Mouse (Mus musculus) hindbrain, embryonic 10.5 days (tissue): ENCODE data around the gene Ltk. TPM values are rescaled to one million over a fixed set of nuclear protein-coding genes. Genes with fewer than 3 reads are reported as not detected.

ENCODE experiments used
- DNase-seq: peaks from one replicate; pipeline ENCODE4 v3.0.0-alpha.2; 2017; ENCODE audit warnings: low spot score
- H3K27ac ChIP-seq: fragments of 300-500 bp; sonication (generic); 2 replicates; pipeline ENCODE4 v1.5.1; 2016; ENCODE audit warnings: mild to moderate bottlenecking, moderate library complexity
- H3K27me3 ChIP-seq: fragments of 300-500 bp; sonication (generic); 2 replicates; pipeline ENCODE4 v1.6.1; 2016; ENCODE audit warnings: mild to moderate bottlenecking; ENCODE audit not compliant: poor library complexity, insufficient read depth, severe bottlenecking
- H3K36me3 ChIP-seq: fragments of 300-500 bp; sonication (generic); 2 replicates; pipeline ENCODE4 v1.6.1; 2016; ENCODE audit warnings: mild to moderate bottlenecking, moderate library complexity
- H3K4me1 ChIP-seq: fragments of 300-500 bp; sonication (generic); replicated peaks from 2 replicates; pipeline ENCODE4 v1.6.1; 2016; ENCODE audit warnings: mild to moderate bottlenecking
- H3K4me3 ChIP-seq: fragments of 300-500 bp; sonication (generic); 2 replicates; pipeline ENCODE4 v1.5.1; 2016; ENCODE audit warnings: mild to moderate bottlenecking, moderate library complexity
- H3K9me3 ChIP-seq: fragments of 300-500 bp; sonication (generic); 2 replicates; pipeline ENCODE4 v1.6.1; 2016; ENCODE audit warnings: mild to moderate bottlenecking, moderate library complexity
- WGBS: fragments of 180-500 bp; shearing (Covaris S2); methylation state at CpG from one replicate; pipeline ENCODE4 v1.1.7; 2016; 5-methylcytosine and 5-hydroxymethylcytosine counted together
- polyA plus RNA-seq: library from polyadenylated mRNA; unstranded; fragments of >200 nt; fragmentation: Nextera tagmentation; extraction: Ambion mirVana; gene quantifications from 2 replicates; pipeline ENCODE4 v1.2.1, GENCODE M21; 2016

Ltk gene
- polyA plus RNA-seq, 1 experiment from 2014 or later: not detected

DNA sequence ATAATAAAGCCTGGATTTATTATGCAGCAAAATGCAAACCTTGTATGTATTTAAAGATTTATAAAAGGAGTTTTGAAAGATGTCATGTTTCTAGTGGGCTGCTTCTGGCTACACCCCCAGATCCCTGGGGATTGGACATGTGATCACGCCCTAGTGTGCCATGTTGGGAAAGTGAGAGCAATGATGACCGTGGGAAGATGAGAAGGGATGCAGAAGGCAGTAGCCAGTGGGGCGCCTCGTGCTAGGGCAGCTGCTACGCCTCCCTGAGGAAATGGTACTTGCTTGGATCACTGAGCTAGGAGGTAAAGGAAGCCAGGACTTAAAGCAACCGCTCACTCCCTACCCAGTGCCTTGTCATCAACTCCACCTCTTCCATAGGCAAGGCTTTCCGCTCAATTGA is 12.7 kb downstream of the Ltk start:
- Histone ChIP-seq H3K36me3 (no peaks in the 10 kb centered on the region), H3K27ac (no peak overlapping the region), H3K4me1 (peaks cover 26% of the 10 kb centered on the region), H3K9me3 (no peaks in the 10 kb centered on the region), H3K27me3 (peaks cover 96% of the 10 kb centered on the region), H3K4me3 (no peak overlapping the region)
- WGBS: 78% methylated on average over 7 of the region's 7 CpGs
- no peak for DNase-seq

DNA sequence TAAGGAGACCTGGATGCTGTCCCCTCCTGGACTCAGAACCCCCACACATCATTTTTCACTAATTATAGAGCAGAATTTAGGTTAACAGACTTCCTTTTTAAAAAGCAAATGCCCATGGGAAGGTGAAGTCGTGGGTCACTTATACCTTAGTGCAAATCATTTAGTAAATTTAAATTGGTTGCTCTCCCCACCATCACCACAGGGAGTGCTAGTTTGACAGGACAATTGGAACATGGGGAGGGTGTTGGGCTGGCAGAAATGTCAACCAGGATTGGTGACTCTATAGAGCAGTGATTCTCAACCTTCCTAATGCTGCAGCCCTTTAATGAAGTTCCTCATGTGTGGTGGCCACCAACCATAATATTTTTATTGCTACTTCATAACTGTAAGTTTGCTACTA is 14.9 kb downstream of the Ltk start:
- Histone ChIP-seq H3K4me1 (peaks cover 48% of the 10 kb centered on the region), H3K4me3 (no peak overlapping the region), H3K36me3 (no peaks in the 10 kb centered on the region), H3K9me3 (no peaks in the 10 kb centered on the region), H3K27me3 (peaks cover 86% of the 10 kb centered on the region), H3K27ac (no peak overlapping the region)
- DNase-seq: no peak
- WGBS: 8% methylated on average over 1 of the region's 1 CpGs

DNA sequence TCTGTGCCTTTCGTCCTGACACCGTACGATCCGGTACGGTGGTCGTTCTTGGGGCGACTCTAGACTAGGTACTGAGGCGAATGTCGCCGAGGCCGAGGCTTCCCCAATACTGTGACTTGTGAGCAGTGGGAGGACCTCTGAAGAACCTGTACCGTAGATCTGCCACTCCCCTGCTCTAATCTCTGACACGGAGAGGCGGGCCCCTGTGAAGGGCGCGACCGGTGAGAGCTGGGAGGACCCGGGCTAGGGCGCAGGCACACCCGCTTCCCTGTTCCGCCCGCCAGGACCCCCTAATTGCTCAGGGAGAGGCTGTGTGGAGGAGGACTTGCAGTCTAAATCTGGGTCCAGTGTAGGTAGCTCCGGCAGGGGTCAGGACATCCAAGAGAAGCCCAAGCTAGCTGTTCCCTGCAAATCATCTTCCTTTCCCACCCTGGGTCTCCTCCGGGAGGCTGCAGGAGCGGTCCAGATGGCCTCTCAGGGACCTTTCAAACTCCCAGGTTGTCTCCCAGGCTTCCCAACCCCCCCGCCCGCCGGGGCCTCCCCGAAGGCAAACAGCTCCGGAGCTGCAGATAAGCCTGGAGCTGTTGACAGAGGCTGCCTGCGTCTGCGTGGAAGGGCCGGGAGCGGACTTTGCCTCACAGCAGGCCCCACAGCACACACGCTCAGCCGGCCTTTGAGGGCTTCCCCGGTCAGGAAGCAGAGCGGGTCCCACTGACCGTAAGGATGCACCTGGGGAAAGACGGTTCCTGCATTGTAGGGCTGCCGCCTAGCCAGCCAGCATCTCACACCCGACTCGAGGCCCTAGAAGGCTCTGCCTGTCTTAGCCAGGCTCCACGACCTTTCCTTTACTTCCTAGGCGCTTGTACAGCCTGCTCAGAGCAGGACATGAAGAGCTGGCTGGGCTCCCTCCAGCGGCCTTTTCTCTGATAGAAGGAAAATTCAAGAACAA is 15.8 kb downstream of the Ltk start:
- H3K36me3 ChIP-seq: no peaks in the 10 kb centered on the region
- peaks cover 50% of the 10 kb centered on the region for H3K4me1 ChIP-seq
- H3K4me3 ChIP-seq: peak overlapping the region; percentile 66
- peak; percentile 48 for DNase-seq
- 3% methylated on average over 46 of the region's 46 CpGs for WGBS
- H3K27ac ChIP-seq: no peak overlapping the region
- no peaks in the 10 kb centered on the region for H3K9me3 ChIP-seq
- peaks cover 86% of the 10 kb centered on the region for H3K27me3 ChIP-seq

DNA sequence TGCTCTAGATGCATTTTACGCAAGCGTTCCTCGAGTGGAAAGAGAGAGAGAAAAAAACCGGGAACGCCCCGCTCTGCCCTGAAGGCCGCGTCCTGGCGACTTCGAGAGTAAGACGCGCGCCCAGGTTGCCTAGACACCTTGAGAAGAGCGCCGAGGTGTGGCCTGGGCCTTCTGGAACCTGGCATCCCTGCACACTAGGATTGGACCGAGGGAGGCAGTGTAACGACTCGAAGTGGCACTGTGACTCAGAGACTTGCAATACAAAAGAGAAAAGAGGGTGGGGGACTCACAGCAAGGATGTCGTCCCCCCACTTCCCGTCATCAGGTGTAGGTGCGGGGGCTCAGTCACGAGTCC is 16.4 kb downstream of the Ltk start:
- no peak for DNase-seq

DNA sequence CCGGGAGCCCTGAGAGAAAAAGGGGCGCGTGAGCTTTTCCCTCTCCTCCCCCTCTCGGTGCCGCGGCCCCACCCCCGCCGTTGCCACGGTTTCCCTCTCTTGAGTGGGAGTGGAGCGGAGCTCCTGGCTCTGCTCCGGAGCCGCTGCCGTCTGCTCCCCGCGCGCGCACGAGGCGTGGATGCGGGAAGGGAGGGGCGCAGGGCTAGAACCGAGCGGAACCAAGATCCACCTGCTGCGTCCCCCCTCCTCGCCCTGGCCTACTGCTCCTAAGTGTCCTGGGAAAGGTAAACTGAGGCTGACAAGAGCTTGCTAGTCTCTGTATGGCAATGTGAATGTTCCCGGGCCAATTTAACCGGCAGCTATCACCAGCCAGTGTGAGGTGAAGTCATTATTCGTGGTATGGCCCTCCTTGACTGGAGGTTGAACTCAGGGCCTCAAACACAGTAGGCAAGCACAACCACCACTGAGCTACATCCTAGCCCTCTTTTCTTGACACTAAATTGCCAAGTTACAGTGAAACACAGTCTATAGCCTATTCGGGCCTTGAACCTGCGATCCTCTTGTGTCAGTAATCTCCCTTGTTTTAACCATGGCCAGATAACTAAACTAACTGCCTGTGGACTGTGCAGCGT is 16.9 kb downstream of the Ltk start:
- no peaks in the 10 kb centered on the region for H3K9me3 ChIP-seq
- H3K27ac ChIP-seq: peak overlapping the region; percentile 45; the same call in 1 of the 2 replicates
- no peaks in the 10 kb centered on the region for H3K36me3 ChIP-seq
- no peak for DNase-seq
- 8% methylated on average over 31 of the region's 31 CpGs for WGBS
- peak overlapping the region; percentile 66 for H3K4me3 ChIP-seq
- peaks cover 89% of the 10 kb centered on the region for H3K27me3 ChIP-seq
- peaks cover 50% of the 10 kb centered on the region for H3K4me1 ChIP-seq

More for the DNA sequence above, 16.4 kb downstream of the Ltk start:
- 4% methylated on average over 22 of the region's 22 CpGs for WGBS
- Histone ChIP-seq H3K4me1 (peaks cover 50% of the 10 kb centered on the region), H3K36me3 (no peaks in the 10 kb centered on the region), H3K27me3 (peaks cover 86% of the 10 kb centered on the region), H3K4me3 (peak overlapping the region; percentile 66), H3K9me3 (no peaks in the 10 kb centered on the region), H3K27ac (no peak overlapping the region)

DNA sequence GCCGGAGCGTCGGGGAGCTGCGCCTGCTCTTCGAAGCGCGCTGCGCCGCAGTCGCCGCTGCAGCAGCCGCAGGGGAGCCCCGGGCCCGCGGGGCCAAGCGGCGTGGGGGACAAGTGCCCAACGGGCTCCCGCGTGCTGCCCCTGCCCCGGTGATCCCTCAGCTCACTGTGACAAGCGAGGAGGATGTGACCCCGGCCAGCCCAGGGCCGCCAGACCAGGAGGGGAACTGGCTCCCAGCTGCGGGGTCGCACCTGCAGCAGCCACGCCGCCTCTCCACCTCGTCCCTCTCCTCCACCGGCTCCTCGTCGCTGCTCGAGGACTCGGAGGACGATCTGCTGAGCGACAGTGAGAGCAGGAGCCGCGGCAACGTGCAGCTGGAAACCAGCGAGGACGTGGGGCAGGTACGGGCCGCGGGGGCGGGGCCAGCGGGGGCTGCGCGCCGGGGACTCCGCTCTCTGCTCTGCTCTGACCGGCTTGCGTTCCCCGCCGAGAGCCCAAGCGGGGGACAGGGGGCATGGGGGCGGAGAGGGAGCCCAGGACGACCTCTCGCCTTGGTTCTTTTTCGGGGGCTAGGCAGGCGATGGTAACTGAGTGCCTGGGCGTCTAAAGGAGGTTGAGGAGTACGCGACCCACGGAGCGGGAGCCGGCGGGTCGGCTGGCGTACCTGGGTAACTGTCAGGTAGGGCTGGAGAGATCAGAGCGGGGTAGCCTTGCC is 17.6 kb downstream of the Ltk start:
- Histone ChIP-seq H3K9me3 (no peaks in the 10 kb centered on the region), H3K27me3 (peaks cover 83% of the 10 kb centered on the region)
- 1% methylated on average over 70 of the region's 70 CpGs for WGBS

DNA sequence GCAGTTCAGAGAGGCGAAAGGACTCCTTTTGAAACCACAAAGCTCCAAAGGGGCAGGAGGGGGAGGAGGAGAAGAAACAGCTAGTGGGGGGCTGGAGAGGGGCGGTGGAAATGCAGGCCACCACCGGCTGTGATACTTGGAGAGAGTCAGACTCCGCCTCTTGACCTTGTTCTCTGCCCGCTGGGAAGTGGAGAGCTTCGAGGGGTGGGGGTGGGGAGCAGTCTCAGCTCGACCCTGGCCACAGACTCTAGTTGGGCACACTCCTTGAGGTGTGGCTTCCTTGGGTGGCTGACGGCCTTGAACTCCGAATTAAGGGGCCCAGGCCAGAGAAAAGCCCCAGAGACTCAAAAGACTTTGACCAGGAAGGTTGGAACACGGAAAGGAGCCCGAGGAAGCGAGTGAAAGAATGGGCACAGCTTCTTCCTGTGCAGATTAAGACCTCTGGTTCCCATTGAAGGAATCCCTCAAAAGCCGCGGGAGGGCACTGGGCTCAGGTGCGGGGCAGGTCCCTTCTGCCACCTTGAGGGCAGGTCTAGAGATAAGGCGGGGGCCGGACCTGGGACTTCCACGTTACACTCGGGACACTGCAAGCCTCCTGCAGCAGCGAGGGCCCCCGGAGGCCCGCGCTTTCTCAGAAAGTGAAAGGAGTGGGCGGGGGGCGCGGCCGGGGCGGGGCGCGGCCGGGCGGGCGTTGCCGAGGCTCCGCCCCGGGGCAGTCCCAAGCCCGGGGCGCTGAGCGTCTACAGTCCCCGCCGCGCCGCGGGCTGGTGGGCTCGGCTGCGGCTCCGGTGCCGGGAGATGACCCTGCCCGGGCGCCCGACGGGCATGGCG is 18.4 kb downstream of the Ltk start, which contains the start of gene Itpka:
TSS of gene Itpka (plus strand) at position 757 of the 831 bp plus-strand sequence.
- H3K9me3 ChIP-seq: no peaks in the 10 kb centered on the region
- under 1% methylated on average over 53 of the region's 53 CpGs for WGBS
- H3K27ac ChIP-seq: peak within 1 kb of the TSS; percentile 91
- DNase-seq: peak; percentile 83
- peaks cover 54% of the 10 kb centered on the region for H3K4me1 ChIP-seq
- H3K27me3 ChIP-seq: peaks cover 83% of the 10 kb centered on the region
- H3K36me3 ChIP-seq: no peaks in the 10 kb centered on the region
- peak within 1 kb of the TSS; percentile 66 for H3K4me3 ChIP-seq

More for the DNA sequence above, 17.6 kb downstream of the Ltk start:
- peaks cover 50% of the 10 kb centered on the region for H3K4me1 ChIP-seq
- DNase-seq: no peak
- H3K4me3 ChIP-seq: peak overlapping the region; percentile 66
- H3K36me3 ChIP-seq: no peaks in the 10 kb centered on the region
- peak overlapping the region; percentile 91 for H3K27ac ChIP-seq

DNA sequence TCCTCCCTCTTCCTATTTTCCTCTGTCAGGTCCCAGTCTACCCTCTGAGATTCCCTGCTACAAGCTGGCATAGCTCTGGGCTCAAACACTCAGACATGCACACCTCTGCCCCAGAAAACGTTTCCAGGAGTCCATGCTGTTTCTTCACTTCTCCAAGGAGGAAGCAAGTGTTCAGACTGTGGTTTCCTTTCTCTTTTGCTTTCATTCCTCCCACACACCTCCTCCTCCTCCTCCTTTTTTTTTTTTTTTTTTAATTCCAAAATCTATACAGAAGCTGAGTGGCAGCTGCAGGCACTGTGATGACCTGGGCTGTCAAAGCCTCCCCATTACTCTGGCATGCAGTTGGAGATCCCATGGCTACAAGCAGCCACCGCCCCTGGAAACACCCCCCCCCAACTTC is 19.7 kb downstream of the Ltk start:
- Histone ChIP-seq H3K27ac (0 out of 2 replicates have a peak overlapping the region, but pooled peaks have one; percentile 91), H3K27me3 (peaks cover 80% of the 10 kb centered on the region), H3K4me3 (no peak overlapping the region), H3K36me3 (peaks cover 7% of the 10 kb centered on the region), H3K4me1 (peaks cover 54% of the 10 kb centered on the region), H3K9me3 (no peaks in the 10 kb centered on the region)
- no peak for DNase-seq
- WGBS: 17% methylated on average over 2 of the region's 2 CpGs

DNA sequence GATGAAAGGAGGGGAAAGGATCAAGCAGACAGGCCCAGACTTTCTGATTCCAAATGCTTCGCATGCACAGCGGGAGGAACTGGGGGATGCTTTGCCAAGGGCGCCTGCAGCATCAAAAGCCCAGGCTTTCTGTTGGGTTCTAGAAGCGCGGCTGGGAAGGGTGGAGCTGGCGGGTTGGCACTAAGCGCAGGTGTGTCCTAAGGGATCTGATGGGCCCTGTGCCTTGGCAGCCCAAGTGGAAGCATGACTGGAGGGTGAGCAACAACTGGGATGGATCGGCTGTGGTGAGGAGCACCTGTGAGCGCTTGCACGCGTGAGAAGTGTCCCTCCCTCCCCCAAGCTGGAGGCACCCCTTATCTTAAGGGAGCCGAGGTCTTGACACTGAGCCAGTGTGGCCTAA is 23.1 kb downstream of the Ltk start:
- Histone ChIP-seq H3K4me3 (no peak overlapping the region), H3K4me1 (peaks cover 24% of the 10 kb centered on the region), H3K36me3 (peaks cover 41% of the 10 kb centered on the region), H3K27ac (no peak overlapping the region), H3K27me3 (peaks cover 50% of the 10 kb centered on the region), H3K9me3 (no peaks in the 10 kb centered on the region)
- WGBS: 23% methylated on average over 12 of the region's 12 CpGs
- DNase-seq: no peak

DNA sequence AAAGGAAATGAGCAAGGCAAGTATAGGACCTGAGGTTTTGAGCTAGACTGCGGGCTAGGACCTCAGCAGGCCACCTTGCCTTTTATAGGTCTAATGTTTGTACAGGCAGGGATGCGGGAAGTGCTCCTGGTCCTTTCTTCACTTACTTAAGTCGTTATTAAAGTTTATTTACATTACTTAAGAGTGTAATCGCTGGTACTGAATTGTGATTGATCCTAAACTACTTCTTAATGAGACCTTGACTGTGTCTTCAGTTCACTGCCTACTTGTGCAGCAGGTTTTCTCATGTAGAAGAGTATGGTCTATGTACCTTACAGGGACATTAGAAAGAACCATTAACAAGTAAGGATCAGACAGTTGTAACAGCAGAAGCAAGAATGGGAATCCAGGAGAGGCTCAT is 29.5 kb downstream of the Ltk start:
- H3K4me1 ChIP-seq: no peaks in the 10 kb centered on the region
- no peak overlapping the region for H3K4me3 ChIP-seq
- peaks cover 5% of the 10 kb centered on the region for H3K27me3 ChIP-seq
- WGBS: 93% methylated on average over 4 of the region's 4 CpGs
- DNase-seq: no peak
- peaks cover 100% of the 10 kb centered on the region for H3K36me3 ChIP-seq
- no peaks in the 10 kb centered on the region for H3K9me3 ChIP-seq
- no peak overlapping the region for H3K27ac ChIP-seq

DNA sequence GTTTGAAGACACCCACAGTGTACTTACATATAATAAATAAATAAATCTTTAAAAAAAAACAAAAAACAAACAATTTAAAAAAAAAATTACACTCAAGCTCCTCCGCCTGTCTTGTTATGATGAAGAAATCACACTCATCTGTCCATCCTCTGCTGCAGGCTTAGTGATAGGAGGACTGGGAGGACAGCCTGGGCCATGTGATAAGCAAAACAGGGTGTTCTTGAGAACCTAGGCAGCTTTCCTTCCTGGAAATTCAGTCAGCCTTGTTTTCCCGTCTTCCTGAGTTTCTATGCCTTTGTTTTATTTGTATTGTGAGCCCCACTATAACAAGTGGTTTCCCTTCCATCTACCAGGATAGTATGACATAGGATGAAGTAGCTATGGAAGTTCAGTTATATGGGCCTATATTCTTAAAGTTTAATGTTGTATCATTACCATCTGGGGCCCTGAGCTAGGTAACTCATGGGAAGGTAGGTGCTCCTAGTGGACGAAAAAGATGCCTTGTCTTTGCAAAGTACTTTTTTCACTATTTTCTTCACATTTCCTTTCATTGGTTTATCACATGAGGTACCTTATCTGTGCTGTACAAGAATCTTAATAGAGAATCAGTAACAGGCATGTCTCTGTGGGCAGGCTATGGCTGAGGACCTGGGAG is 32.3 kb downstream of the Ltk start:
- Histone ChIP-seq H3K36me3 (peaks cover 98% of the 10 kb centered on the region), H3K27ac (no peak overlapping the region), H3K9me3 (no peaks in the 10 kb centered on the region), H3K4me3 (no peak overlapping the region), H3K4me1 (no peaks in the 10 kb centered on the region), H3K27me3 (no peaks in the 10 kb centered on the region)
- 87% methylated on average over 3 of the region's 3 CpGs for WGBS
- DNase-seq: no peak

DNA sequence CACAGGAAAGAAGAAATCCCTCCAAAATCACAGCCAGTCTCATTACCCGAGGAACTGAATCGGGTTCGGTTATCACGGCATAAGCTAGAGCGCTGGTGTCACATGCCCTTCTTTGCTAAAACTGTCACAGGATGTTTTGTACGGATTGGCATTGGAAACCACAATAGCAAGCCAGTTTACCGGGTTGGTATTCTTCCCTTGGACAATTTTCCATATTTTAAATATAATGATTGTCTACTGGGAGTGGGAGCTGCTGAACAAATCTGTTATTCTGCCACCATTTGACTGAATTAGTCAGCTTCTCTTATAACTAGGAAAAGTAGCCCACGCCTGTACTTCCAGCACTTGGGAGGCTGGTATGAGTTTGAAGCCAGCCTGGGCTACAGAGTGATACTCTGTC is 39.2 kb downstream of the Ltk start:
- Histone ChIP-seq H3K9me3 (no peaks in the 10 kb centered on the region), H3K4me1 (no peaks in the 10 kb centered on the region), H3K27ac (no peak overlapping the region), H3K4me3 (no peak overlapping the region), H3K27me3 (no peaks in the 10 kb centered on the region), H3K36me3 (peaks cover 98% of the 10 kb centered on the region)
- WGBS: 97% methylated on average over 8 of the region's 8 CpGs
- DNase-seq: no peak
